Mouse (Mus musculus) retina, adult 2 months (tissue): ENCODE results near the gene Smok3c.
"Not testable (repeated sequence)": the region's sequence is repeated elsewhere in the genome, so short reads cannot be mapped to it uniquely, and the experiment has no call there.

Experiments used
- DNase-seq: peaks from one replicate; pipeline ENCODE4 v3.0.0-alpha.2; 2012; ENCODE audit warnings: low read depth, low spot score

The Smok3c gene

GRCm38 (mm10) chr5:138052894-138053293, at the start of gene Smok3c:
TSS of gene Smok3c (plus strand) at chr5:138053194.
- not testable (repeated sequence) for DNase-seq

DNA sequence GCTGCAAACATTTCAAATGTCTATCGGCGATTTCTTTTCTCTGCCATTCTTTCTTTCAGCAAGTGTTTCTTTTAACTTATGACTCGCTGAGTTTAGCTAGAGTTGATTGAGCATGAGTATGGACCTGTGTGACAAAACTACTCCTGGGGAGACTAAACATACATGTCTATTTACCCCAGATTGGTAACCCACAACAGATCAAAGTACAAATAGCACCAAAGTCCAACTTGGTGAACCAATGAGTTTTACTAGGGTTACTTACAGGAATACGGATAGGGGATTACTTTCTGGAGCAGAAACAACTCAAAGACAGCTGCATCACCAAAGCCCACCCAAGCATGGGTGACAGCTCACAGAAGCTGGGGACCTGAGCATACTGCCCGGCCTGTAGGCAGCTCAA, 43.6 kb upstream of the Smok3c start:
- DNase-seq = no peak

DNA sequence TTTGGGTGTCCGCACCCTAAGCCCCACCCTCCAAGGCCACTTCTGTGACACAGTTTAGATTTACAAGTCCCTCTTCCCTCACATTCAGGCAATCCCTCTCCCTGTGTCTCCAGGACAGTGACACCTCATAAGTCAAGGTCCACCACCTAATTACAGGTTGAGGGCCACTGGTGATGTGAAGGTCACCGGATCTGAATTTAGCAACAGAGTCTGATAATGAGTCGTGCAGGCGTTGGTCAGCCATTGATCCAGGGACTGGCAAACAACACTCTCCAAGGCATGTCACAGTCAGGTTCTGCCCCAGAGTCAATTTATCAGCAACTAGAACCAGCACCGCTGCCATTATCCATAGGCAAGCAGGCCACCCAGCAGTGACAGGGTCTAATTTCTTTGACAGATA, 40.6 kb upstream of the Smok3c start:
- no peak for DNase-seq

DNA sequence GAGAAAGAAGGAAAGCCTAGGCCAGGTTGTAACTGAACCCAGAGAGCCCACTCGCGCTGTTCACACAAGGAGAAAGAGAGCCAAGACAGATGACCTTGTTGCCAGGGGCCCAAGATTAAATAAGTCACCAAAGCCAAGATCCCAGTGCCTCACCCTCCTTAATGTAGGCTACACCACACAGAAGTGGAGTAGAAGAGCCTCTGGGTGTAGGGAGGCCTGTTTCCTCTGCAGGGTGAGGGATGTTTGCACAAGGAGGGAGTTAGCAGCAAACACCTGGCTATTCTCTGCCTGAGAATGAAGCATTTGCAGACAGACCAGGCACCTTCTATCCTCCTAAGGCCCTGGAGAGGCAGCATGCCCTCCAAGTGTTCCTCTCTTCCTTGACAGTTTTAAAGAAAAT, 36.5 kb upstream of the Smok3c start:
- no peak for DNase-seq

- DNase-seq = no peak
These were observed 36.0 kb upstream of the Smok3c start for GRCm38 (mm10) chr5:138016997-138017396.

- not testable (repeated sequence) for DNase-seq
These were observed 33.4 kb upstream of the Smok3c start for GRCm38 (mm10) chr5:138019577-138019976.

GRCm38 (mm10) chr5:138020961-138021479, 32.0 kb upstream of the Smok3c start, which contains the start of the genes Smok3a and Smok3b:
TSS of gene Smok3a (plus strand) at chr5:138021261.
TSS of gene Smok3b (plus strand) at chr5:138021429.
- not testable (repeated sequence) for DNase-seq

GRCm38 (mm10) chr5:138073803-138074202, 20.8 kb downstream of the Smok3c start:
- DNase-seq = no peak

GRCm38 (mm10) chr5:138075684-138076083, 22.7 kb downstream of the Smok3c start:
- no peak for DNase-seq

GRCm38 (mm10) chr5:138076148-138076547, 23.2 kb downstream of the Smok3c start:
- DNase-seq = no peak

GRCm38 (mm10) chr5:138080456-138080855, 27.5 kb downstream of the Smok3c start:
- no peak for DNase-seq

- no peak for DNase-seq
These were observed 28.5 kb downstream of the Smok3c start for GRCm38 (mm10) chr5:138081446-138081845.

DNA sequence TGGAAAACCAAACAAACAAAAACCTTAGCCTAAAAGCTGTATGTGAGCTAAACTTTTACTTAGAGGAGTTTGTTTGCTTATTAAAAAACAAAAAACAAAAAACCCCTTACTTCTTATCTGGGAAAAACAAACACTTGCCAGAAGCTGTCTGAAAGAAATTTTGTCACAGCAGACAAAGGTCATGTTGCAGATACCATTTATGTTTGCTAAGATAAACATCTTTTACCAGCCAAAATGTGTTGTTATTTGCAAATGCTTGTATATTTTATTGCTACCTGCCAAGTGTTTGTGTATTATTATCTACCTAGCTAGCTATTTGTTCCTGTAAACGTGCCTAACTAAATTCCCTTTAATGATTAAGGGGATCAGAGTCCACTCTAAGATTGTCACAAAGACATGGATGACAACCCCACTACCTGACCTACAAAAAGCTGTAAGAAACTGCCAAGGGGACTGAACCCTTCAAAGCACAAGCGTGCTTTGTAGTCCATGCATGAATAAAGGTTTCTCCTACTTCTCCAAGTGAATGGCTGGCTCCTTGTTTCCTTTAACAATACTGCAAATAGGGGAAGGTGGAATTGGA, 30.4 kb downstream of the Smok3c start:
- DNase-seq = no peak

DNA sequence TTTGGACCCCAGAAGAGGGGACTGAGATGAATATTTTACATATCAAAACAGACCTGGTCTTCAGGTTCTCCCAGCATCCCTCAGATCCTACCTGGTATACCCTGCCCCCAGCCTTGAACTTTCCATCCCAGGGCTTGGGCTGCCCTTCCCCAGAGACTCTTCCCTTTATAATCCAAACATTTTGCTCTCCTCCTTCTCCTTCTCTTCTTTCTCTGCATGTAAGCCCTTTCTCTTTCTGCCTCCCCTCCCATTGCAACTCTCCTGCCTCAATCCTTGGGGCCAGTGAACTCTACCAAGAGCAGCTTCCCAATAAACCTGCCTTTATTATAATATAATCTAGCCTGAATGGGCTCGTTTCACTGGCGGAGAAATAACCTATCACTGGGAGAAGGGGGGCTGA, 30.9 kb downstream of the Smok3c start:
- DNase-seq = no peak

DNA sequence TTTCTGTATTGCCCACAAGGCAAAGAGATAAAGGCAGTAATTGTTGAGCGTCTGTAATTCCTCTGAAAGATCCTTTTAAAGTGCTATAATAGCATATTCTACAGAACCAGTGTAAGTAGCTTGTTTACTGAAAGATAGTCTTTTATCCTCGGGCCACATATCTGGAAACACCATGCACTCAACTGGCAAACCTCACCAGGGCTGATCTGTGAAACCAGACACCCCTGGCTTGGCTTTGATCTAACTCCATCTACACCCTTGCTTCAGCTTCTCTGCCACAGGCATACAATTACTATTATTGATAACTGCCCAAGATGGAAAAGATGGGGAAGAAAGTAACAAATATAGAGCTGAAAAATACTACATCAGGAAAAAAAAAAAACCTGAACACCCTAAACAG, 31.5 kb downstream of the Smok3c start:
- no peak for DNase-seq

- peak; percentile 80 for DNase-seq
These were observed 32.0 kb downstream of the Smok3c start, which contains the start of gene Zkscan1 for GRCm38 (mm10) chr5:138084996-138085395. TSS of gene Zkscan1 (plus strand) at chr5:138085084.

DNA sequence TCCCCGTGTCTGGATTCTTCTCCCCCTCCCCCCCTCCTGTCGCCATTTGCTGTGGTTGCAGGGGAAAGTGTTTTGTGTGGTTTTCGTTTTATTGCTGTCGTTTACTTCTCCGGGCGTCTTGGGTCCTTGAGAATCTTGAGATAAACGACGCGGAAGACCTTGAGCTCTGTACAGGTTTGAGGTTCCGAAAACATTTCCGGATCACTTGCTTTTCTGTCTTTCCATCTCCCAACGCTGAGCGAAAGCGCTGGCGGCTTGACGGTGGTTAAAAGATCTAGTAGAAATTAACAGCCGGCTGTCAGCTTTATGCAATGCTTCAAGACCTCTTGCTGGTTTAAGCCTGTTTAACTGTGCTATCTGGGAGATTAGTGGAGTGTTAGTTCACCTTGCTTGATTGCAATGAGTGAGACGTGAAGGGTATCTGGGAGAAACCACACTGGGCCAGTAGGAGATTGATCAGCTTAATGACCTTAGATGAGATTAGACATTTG, 32.5 kb downstream of the Smok3c start:
- DNase-seq = no peak

DNA sequence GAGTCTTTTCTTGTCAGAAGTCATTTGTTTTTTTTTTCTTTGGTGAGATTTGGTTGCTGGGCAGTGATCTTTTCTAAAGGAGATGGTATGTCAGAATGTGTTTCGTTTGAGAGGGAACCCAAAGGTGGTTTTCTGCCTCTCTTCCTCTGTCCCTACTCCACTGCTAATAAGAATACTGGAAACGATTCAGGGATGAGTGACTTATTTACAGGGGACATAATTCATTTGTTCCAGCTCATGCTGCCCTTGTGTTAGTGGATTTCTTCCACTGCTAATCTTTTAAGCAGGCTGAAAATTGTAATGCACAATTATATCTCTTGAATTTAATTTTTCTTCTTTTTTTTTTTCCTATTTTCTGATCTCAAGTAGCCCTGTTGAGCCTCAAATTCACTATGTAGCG, 33.8 kb downstream of the Smok3c start:
- DNase-seq = no peak

- DNase-seq = no peak
These were observed 35.4 kb downstream of the Smok3c start for GRCm38 (mm10) chr5:138088366-138088765.

DNA sequence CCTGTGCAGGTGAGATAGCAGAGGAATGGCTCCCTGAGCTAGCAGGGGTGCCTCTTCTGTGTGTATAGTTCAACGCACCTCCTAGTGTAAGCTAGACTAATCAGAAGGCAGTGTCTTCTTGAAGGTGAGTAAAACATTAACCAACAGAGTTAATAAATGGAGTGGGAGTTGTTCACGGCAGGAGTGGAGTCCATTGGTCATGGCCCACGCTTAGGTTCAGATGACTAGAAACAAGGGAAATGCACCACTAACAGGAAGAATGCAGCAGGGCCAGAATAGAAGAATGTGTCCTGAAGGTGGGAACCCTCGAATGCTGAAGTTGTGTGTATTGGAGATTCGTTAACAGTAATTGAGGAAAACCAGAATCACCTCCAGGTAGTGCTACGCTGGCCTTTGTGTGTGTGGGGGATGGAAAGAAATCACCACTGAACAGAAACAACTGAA, 36.1 kb downstream of the Smok3c start:
- DNase-seq = no peak

DNA sequence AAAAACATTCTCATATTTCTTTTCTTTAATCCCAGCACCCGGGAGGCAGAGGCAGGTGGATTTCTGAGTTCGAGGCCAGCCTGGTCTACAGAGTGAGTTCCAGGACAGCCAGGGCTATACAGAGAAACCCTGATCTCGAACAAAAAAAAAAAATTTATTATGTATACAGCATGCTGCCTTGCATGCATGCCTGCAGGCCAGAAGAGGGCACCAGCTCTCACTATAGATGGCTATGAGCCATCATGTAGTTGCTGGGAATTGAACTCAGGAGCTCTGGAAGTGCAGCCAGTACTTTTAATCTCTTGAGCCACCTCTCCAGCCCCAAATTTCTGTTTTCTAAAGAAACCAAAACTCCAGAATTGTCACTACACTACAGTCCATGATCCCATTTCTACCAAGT, 37.3 kb downstream of the Smok3c start:
- DNase-seq = no peak

GRCm38 (mm10) chr5:138090737-138091136, 37.7 kb downstream of the Smok3c start:
- DNase-seq = no peak

- no peak for DNase-seq
These were observed 39.8 kb downstream of the Smok3c start for GRCm38 (mm10) chr5:138092771-138093170.
